ENCODE assay signal across 9 mouse cellular contexts in the genomic region with DNA sequence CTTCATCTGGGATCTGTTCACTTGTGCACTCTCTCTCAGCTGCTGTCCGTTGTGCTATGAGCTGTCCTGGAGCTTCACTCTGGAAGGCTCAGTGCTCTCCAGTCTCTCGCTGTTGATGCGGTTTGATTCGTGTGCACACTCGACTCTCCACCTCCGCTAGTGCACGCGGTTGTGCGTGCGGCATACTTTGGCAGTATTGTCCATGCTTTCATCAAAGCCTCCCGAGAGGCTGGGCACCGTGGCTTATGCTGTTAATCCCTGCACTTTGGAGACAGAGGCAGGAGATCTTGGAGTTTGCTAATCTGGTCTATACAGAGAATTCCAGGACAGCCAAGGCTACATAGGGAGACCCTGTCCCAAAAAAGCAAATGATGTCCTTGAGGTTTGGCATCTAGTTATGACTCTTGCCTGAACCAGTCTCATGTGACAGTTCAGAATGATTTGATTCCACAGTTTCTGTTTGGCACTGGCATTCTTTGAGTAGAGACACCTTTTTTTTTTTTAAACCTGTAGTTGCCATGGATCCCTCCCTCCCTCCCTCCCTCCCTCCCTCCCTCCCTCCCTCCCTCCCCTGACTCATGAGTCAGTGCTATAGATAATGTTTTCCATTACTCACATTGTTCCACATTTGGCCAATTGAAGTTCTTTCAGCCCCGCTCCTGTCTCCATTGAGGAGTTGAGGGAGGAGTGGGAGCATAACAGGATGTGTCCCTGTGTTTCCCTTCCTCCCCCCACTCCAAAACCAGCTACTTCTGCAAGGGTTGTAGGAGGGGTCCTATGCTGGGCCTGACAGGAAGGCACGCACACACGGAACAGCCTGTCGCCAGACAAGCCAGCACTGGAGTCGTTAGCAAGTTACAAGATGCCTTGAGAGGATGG.
A peak's percentile ranks its signal among the peaks of the same experiment; 100 is the strongest.
DNase-seq lines count a peak whose midpoint lies in the region; ATAC-seq and TF ChIP-seq lines count a peak whose summit lies in the region.
"Had no signal": no experiment of that assay in that cellular context is flagged by ENCODE, and none has a peak within 500 bp of the region (broad histone marks: within the 10 kb centered on the region; RNA-seq: fewer than 3 reads in every experiment).

No protein-coding gene starts in this region.

- H3K4me1 ChIP-seq in heart, adult 2 months (ENCODE audit: control insufficient read depth, insufficient read depth, low read length), result peaks cover 47% of the 10 kb centered on the region
- peaks cover 98% of the 10 kb centered on the region for H3K4me1 ChIP-seq in neural tube, embryonic 13.5 days (replicated peaks)

- TF ChIP-seq CTCF in heart, adult 2 months (IDR thresholded peaks at IDR 0.05), result no peak

- 45% methylated on average over 17 of the region's 17 CpGs for WGBS in heart, adult 2 months
- 75% methylated on average over 17 of the region's 17 CpGs for WGBS in neural tube, embryonic 13.5 days

- H3K4me3 ChIP-seq in heart, adult 2 months, result no peak overlapping the region
- no peak overlapping the region for H3K4me3 ChIP-seq in neural tube, embryonic 13.5 days

- no peak for TF ChIP-seq POLR2A in heart, adult 2 months (IDR thresholded peaks at IDR 0.05; ENCODE audit: insufficient read depth, low read depth, low read length)

- intact Hi-C loops in heart, adult 2 months (cut with DNase I), result loop anchor here (5.0 to 10.0 kb wide), 3 partner anchors 84 to 222 kb away; partner anchors contain the start of gene Mdga1
- intact Hi-C loops in left cerebral cortex, postnatal 14 days (cut with DNase I), result loop anchor here (5.0 to 10.0 kb wide), 2 partner anchors 79 to 222 kb away; partner anchors contain the start of gene Mdga1

- no peak for ATAC-seq in neural tube, embryonic 13.5 days (ENCODE audit: low read depth)

- peak overlapping the region; percentile 57 for H3K27ac ChIP-seq in heart, adult 2 months
- H3K27ac ChIP-seq in neural tube, embryonic 13.5 days (replicated peaks), result peak overlapping the region; percentile 59
- H3K27ac ChIP-seq: liver, embryonic 14.5 days had no signal

- H3K4me2 ChIP-seq in neural tube, embryonic 13.5 days, result no peak overlapping the region

- no peak for TF ChIP-seq EP300 in heart, adult 2 months (IDR thresholded peaks at IDR 0.05; ENCODE audit: insufficient read depth, low read depth, low read length)

- peak overlapping the region; percentile 29; the same call in 1 of the 2 replicates for H3K9ac ChIP-seq in heart, adult 2 months (ENCODE audit: low read depth, low read length)
- no peak overlapping the region for H3K9ac ChIP-seq in neural tube, embryonic 13.5 days
- H3K9ac ChIP-seq: liver, embryonic 14.5 days had no signal

- H3K36me3 ChIP-seq in heart, adult 2 months (ENCODE audit: control insufficient read depth, insufficient read depth, low read length), result no peaks in the 10 kb centered on the region
- peaks cover 8% of the 10 kb centered on the region for H3K36me3 ChIP-seq in neural tube, embryonic 13.5 days

- DNase-seq in gastrocnemius, postnatal 25 days, result peak; percentile 5
- no peak for DNase-seq in gastrocnemius, postnatal 10 days
- DNase-seq in urinary bladder, adult 2 months (ENCODE audit: low spot score), result peak; percentile 21
- no peak for DNase-seq in urinary bladder, postnatal 36 days (ENCODE audit: low spot score in 2 of 2)
- DNase-seq in heart, adult 2 months, result peak in 1 of 2 experiments; percentile 40
- peak; percentile 27 to 77 for DNase-seq in left cerebral cortex, postnatal 14 days (ENCODE audit: low spot score in 2 of 2)
- no peak for DNase-seq in ovary, postnatal 14 days (ENCODE audit: low spot score)

- no peaks in the 10 kb centered on the region for H3K9me3 ChIP-seq in neural tube, embryonic 13.5 days

- H3K79me2 ChIP-seq in heart, adult 2 months (replicated peaks; ENCODE audit: control insufficient read depth, insufficient read depth, low read length), result no peaks in the 10 kb centered on the region

- H3K27me3 ChIP-seq in heart, adult 2 months (ENCODE audit: control insufficient read depth, insufficient read depth, low read length), result no peaks in the 10 kb centered on the region
- no peaks in the 10 kb centered on the region for H3K27me3 ChIP-seq in neural tube, embryonic 13.5 days

Comparison
In these comparisons a context has a peak if more than half of its experiments do, and no peak if none do; other contexts are left out.
1. DNase-seq: peak in gastrocnemius, postnatal 25 days (single experiment), urinary bladder, adult 2 months (single experiment) and left cerebral cortex, postnatal 14 days (2 of 2); none in gastrocnemius, postnatal 10 days (single experiment), urinary bladder, postnatal 36 days (0 of 2) and ovary, postnatal 14 days (single experiment).